Mouse (Mus musculus) testis, adult 2 months (tissue): ENCODE data around the gene Ttll7.

Experiments used
- CTCF ChIP-seq: fragments of 200-500 bp; IDR thresholded peaks from 2 replicates; pipeline ENCODE4 v1.5.1; 2012; ENCODE audit warnings: low read depth, mild to moderate bottlenecking, inconsistent platforms, low read length, moderate library complexity; ENCODE audit not compliant: control insufficient read depth, insufficient read depth, insufficient replicate concordance
- POLR2A ChIP-seq: fragments of 200-500 bp; IDR thresholded peaks from 2 replicates; pipeline ENCODE4 v1.6.1; 2012; ENCODE audit warnings: low read depth, mild to moderate bottlenecking, inconsistent platforms, low read length, moderate library complexity; ENCODE audit not compliant: control insufficient read depth

GRCm38 (mm10) chr3:146851966-146852891 is at the start of gene Ttll7:
- TF ChIP-seq POLR2A, result peak; percentile 68; the same call in 1 of the 2 replicates
- no peak for TF ChIP-seq CTCF
